Mouse (Mus musculus) brain, adult 10 weeks (tissue): Measurements from ENCODE around the gene Cav1. TPM values are rescaled to one million over a fixed set of nuclear protein-coding genes. Genes with fewer than 3 reads are reported as not detected.

ENCODE experiments used
- polyA plus RNA-seq: library from polyadenylated mRNA; stranded (reverse); fragments of 350-450 nt; fragmentation: Illumina TruSeq; extraction: RNeasy Lipid Tissue Mini Kit (QIAGEN cat#74804); gene quantifications from one replicate; pipeline ENCODE4 v1.2.3, GENCODE M21; 2015; ENCODE audit warnings: low read depth, low replicate concordance

The Cav1 gene
- polyA plus RNA-seq, result 21.3 TPM

DNA sequence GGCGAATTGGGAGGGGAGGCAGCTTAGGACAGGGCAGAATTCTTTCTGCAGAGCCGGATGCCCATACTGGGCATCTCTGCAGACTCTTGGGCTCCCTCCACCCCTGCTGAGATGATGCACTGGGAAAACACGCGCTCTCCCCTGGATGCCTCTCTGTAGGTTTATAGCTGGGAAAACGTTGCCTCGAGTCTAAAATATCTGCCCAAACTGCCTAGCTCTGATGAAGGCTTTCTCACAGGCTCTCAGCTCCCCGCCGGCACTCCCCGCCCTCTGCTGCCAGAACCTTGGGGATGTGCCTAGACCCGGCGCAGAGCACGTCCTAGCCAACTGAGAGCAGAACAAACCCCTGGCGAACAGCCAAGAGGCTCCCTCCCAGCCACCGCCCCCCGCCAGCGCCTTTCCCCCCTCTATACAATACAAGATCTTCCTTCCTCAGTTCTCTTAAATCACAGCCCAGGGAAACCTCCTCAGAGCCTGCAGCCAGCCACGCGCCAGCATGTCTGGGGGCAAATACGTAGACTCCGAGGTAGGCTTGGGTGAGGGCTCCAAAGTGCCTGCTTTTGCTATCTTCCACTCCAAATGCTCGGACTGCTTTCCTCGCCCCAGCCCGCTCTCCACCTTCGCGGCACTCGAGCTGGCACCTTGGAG, at the start of gene Cav1:
Cav1 (plus strand) TSS at position 382 of the 648 bp plus-strand sequence.

DNA sequence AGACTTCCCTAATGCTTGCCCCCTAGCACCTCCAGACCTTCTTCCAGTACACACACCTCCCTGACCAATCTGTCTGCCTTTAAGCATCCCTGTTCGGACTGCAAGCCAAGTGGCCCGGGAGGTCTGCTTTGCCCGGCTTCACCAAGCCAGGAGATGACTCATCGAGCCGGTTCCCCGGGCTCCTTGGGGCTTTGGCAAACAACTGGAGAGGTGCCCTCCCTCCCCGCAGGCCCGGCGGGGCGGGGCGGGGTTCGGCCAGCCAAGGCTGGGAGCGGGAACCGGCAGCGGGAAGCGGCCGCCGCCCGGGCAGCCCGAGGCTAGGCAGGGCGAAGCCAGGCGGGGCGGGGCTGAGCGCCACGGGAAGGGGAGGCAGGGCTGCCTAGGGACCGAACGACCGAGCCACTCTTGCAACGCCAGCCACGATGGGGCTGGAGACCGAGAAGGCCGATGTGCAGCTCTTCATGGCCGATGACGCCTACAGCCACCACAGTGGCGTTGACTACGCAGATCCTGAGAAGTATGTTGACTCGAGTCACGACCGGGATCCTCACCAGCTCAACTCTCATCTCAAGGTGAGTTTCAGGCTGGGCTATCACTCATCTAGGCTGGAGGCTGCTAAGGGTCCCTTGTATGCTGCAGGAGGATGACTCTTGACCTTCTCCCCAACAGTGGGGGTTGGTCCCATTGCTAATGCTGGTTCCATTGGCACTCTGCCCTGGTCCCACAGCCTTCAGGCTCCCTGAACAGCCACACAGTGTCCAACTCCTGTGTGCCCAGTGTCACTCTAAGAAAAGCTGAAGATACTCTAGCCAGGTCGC, 25.0 kb upstream of the Cav1 start, which contains the start of gene Cav2:
Cav2 (plus strand) TSS at position 247 of the 818 bp plus-strand sequence.

Other genes starting within 250 kb of the Cav1 start
- 2.4 TPM for gene Tes, start 241.2 kb upstream of the Cav1 start, polyA plus RNA-seq
- gene Cav2, start 25.1 kb upstream of the Cav1 start, polyA plus RNA-seq, result 52.9 TPM
- 2.9 TPM for gene Met, start 157.5 kb downstream of the Cav1 start, polyA plus RNA-seq